Mouse (Mus musculus): ENCODE measurements around the gene Unc93b1.

- TF ChIP-seq CTCF (IDR thresholded peaks at IDR 0.05), result no peak
- no peak for TF ChIP-seq EP300 (IDR thresholded peaks at IDR 0.05)
Observed at GRCm38 (mm10) chr19:3991966-3992365, 57.0 kb downstream of the Unc93b1 start.
